Mouse (Mus musculus): ENCODE results near the gene Ppm1d. TPM values are rescaled to one million over a fixed set of nuclear protein-coding genes. Genes with fewer than 3 reads are reported as not detected.

The Ppm1d gene
- polyA plus RNA-seq, 1 experiment from 2014 or later = 14.5 TPM

DNA sequence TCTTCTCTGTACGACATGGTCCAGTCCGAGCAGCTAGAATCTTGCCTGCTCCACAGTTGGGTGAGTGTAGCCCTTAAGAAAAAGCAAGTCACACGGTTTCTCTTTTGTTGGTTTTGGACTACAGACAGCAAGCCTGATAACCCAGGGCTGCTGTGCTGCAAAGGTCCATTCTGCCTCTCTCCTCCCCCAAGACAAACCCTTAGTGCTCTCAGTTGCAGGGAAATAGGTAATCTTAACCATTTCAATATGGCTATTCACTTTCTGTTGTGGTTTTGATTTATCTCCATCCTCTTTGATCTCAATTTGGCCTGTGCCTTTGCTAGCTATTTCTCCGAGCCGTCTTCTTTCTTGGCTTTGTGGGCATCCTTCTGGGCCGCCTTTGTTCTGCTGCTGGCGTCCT lies 84.3 kb downstream of the Ppm1d start:
- Histone ChIP-seq H3K27me3 (ENCODE audit: insufficient read depth, low read length) (no peaks in the 10 kb centered on the region), H3K4me2 (replicated peaks; ENCODE audit: low read depth, low read length) (no peak overlapping the region), H3K9ac (replicated peaks; ENCODE audit: low read length) (no peak overlapping the region), H3K4me1 (ENCODE audit: insufficient read depth, low read length) (peaks cover 6% of the 10 kb centered on the region; the same call in 1 of the 2 replicates), H3K36me3 (ENCODE audit: insufficient read depth, low read length) (no peaks in the 10 kb centered on the region), H3K27ac (ENCODE audit: low read length) (no peak overlapping the region), H3K9me3 (ENCODE audit: low read length) (no peaks in the 10 kb centered on the region), H3K4me3 (ENCODE audit: low read length) (no peak overlapping the region)
- ATAC-seq (ENCODE audit: low FRiP score, low TSS enrichment) = no peak
- 61% methylated on average over 7 of the region's 7 CpGs for WGBS

Other genes with a start within 250 kb of the Ppm1d start
- 3.6 and 4.6 TPM in 2 replicates for gene Usp32, start 171.1 kb upstream of the Ppm1d start, polyA plus RNA-seq (2015; fragmentation: Nextera tagmentation; extraction: Ambion mirVana)
- gene 1700125H20Rik, start 140.8 kb upstream of the Ppm1d start, polyA plus RNA-seq (2015; fragmentation: Nextera tagmentation; extraction: Ambion mirVana) = not detected in 2 replicates
- 44.8 and 44.9 TPM in 2 replicates for gene Appbp2, start 76.1 kb upstream of the Ppm1d start, polyA plus RNA-seq (2015; fragmentation: Nextera tagmentation; extraction: Ambion mirVana)
- gene Bcas3, start 41.9 kb downstream of the Ppm1d start, polyA plus RNA-seq (2015; fragmentation: Nextera tagmentation; extraction: Ambion mirVana) = 34.7 and 35.0 TPM in 2 replicates

Data from kidney, embryonic 16.5 days (tissue).